Mouse (Mus musculus): ENCODE measurements around the gene Sptbn2. TPM values are rescaled to one million over a fixed set of nuclear protein-coding genes. Genes with fewer than 3 reads are reported as not detected.

The Sptbn2 gene
- polyA plus RNA-seq, 1 experiment from 2014 or later: 3.7 TPM

- H3K4me3 ChIP-seq (ENCODE audit: low read depth, low read length): no peak overlapping the region
- DNase-seq (ENCODE audit: low spot score): no peak
- no peaks in the 10 kb centered on the region for H3K27me3 ChIP-seq (replicated peaks; ENCODE audit: control insufficient read depth, insufficient read depth, low read length)
- no peaks in the 10 kb centered on the region for H3K4me1 ChIP-seq (ENCODE audit: control insufficient read depth, insufficient read depth, low read length)
- WGBS: 91% methylated on average over 11 of the region's 11 CpGs
- H3K27ac ChIP-seq (replicated peaks; ENCODE audit: low read depth, low read length): no peak overlapping the region
- no peaks in the 10 kb centered on the region for H3K9me3 ChIP-seq (ENCODE audit: control insufficient read depth, low read length)
- no peak overlapping the region for H3K9ac ChIP-seq (ENCODE audit: low read depth, low read length)
- ATAC-seq (ENCODE audit: low read depth): no peak
- H3K4me2 ChIP-seq (ENCODE audit: low read depth, low read length): no peak overlapping the region
- H3K36me3 ChIP-seq (ENCODE audit: control insufficient read depth, insufficient read depth, low read length): peaks cover 10% of the 10 kb centered on the region; the same call in 1 of the 2 replicates
Measured at GRCm38 (mm10) chr19:4739053-4739452, 28.1 kb downstream of the Sptbn2 start.

- Histone ChIP-seq H3K27me3 (replicated peaks; ENCODE audit: control insufficient read depth, insufficient read depth, low read length) (no peaks in the 10 kb centered on the region), H3K4me1 (ENCODE audit: control insufficient read depth, insufficient read depth, low read length) (no peaks in the 10 kb centered on the region), H3K9ac (ENCODE audit: low read depth, low read length) (no peak overlapping the region), H3K9me3 (ENCODE audit: control insufficient read depth, low read length) (no peaks in the 10 kb centered on the region), H3K27ac (replicated peaks; ENCODE audit: low read depth, low read length) (no peak overlapping the region), H3K4me3 (ENCODE audit: low read depth, low read length) (no peak overlapping the region), H3K4me2 (ENCODE audit: low read depth, low read length) (no peak overlapping the region), H3K36me3 (ENCODE audit: control insufficient read depth, insufficient read depth, low read length) (peaks cover 10% of the 10 kb centered on the region; the same call in 1 of the 2 replicates)
- ATAC-seq (ENCODE audit: low read depth) (no peak), DNase-seq (ENCODE audit: low spot score) (no peak)
- WGBS: 90% methylated on average over 5 of the region's 5 CpGs
Measured at GRCm38 (mm10) chr19:4739762-4740161, 28.8 kb downstream of the Sptbn2 start.

- H3K27me3 ChIP-seq (replicated peaks; ENCODE audit: control insufficient read depth, insufficient read depth, low read length): no peaks in the 10 kb centered on the region
- 81% methylated on average over 10 of the region's 10 CpGs for WGBS
- H3K9me3 ChIP-seq (ENCODE audit: control insufficient read depth, low read length): no peaks in the 10 kb centered on the region
- DNase-seq (ENCODE audit: low spot score) (no peak), ATAC-seq (ENCODE audit: low read depth) (no peak)
- H3K9ac ChIP-seq (ENCODE audit: low read depth, low read length): no peak overlapping the region
- H3K4me2 ChIP-seq (ENCODE audit: low read depth, low read length): no peak overlapping the region
- H3K4me3 ChIP-seq (ENCODE audit: low read depth, low read length): no peak overlapping the region
- peaks cover 10% of the 10 kb centered on the region; the same call in 1 of the 2 replicates for H3K36me3 ChIP-seq (ENCODE audit: control insufficient read depth, insufficient read depth, low read length)
- no peaks in the 10 kb centered on the region for H3K4me1 ChIP-seq (ENCODE audit: control insufficient read depth, insufficient read depth, low read length)
- no peak overlapping the region for H3K27ac ChIP-seq (replicated peaks; ENCODE audit: low read depth, low read length)
Measured at GRCm38 (mm10) chr19:4741482-4741881, 30.5 kb downstream of the Sptbn2 start.

GRCm38 (mm10) chr19:4742229-4742628 lies 31.3 kb downstream of the Sptbn2 start:
- 96% methylated on average over 6 of the region's 6 CpGs for WGBS
- Histone ChIP-seq H3K4me2 (ENCODE audit: low read depth, low read length) (no peak overlapping the region), H3K36me3 (ENCODE audit: control insufficient read depth, insufficient read depth, low read length) (peaks cover 10% of the 10 kb centered on the region; the same call in 1 of the 2 replicates), H3K9me3 (ENCODE audit: control insufficient read depth, low read length) (no peaks in the 10 kb centered on the region), H3K4me3 (ENCODE audit: low read depth, low read length) (no peak overlapping the region), H3K4me1 (ENCODE audit: control insufficient read depth, insufficient read depth, low read length) (no peaks in the 10 kb centered on the region), H3K9ac (ENCODE audit: low read depth, low read length) (no peak overlapping the region), H3K27me3 (replicated peaks; ENCODE audit: control insufficient read depth, insufficient read depth, low read length) (no peaks in the 10 kb centered on the region), H3K27ac (replicated peaks; ENCODE audit: low read depth, low read length) (no peak overlapping the region)
- DNase-seq (ENCODE audit: low spot score) (no peak), ATAC-seq (ENCODE audit: low read depth) (no peak)

GRCm38 (mm10) chr19:4743524-4743923 lies 32.6 kb downstream of the Sptbn2 start:
- Histone ChIP-seq H3K9me3 (ENCODE audit: control insufficient read depth, low read length) (no peaks in the 10 kb centered on the region), H3K36me3 (ENCODE audit: control insufficient read depth, insufficient read depth, low read length) (0 out of 2 replicates have a peak, but pooled peaks cover 5% of the 10 kb centered on the region), H3K4me1 (ENCODE audit: control insufficient read depth, insufficient read depth, low read length) (no peaks in the 10 kb centered on the region), H3K4me2 (ENCODE audit: low read depth, low read length) (no peak overlapping the region), H3K9ac (ENCODE audit: low read depth, low read length) (no peak overlapping the region), H3K27ac (replicated peaks; ENCODE audit: low read depth, low read length) (no peak overlapping the region), H3K27me3 (replicated peaks; ENCODE audit: control insufficient read depth, insufficient read depth, low read length) (no peaks in the 10 kb centered on the region), H3K4me3 (ENCODE audit: low read depth, low read length) (no peak overlapping the region)
- DNase-seq (ENCODE audit: low spot score) (peak; percentile 54), ATAC-seq (ENCODE audit: low read depth) (no peak)
- 41% methylated on average over 5 of the region's 5 CpGs for WGBS

GRCm38 (mm10) chr19:4744026-4744425 lies 33.1 kb downstream of the Sptbn2 start:
- no peak overlapping the region for H3K27ac ChIP-seq (replicated peaks; ENCODE audit: low read depth, low read length)
- H3K9me3 ChIP-seq (ENCODE audit: control insufficient read depth, low read length): no peaks in the 10 kb centered on the region
- DNase-seq (ENCODE audit: low spot score) (no peak), ATAC-seq (ENCODE audit: low read depth) (no peak)
- 81% methylated on average over 14 of the region's 14 CpGs for WGBS
- H3K4me2 ChIP-seq (ENCODE audit: low read depth, low read length): no peak overlapping the region
- H3K27me3 ChIP-seq (replicated peaks; ENCODE audit: control insufficient read depth, insufficient read depth, low read length): no peaks in the 10 kb centered on the region
- 0 out of 2 replicates have a peak, but pooled peaks cover 2% of the 10 kb centered on the region for H3K36me3 ChIP-seq (ENCODE audit: control insufficient read depth, insufficient read depth, low read length)
- no peaks in the 10 kb centered on the region for H3K4me1 ChIP-seq (ENCODE audit: control insufficient read depth, insufficient read depth, low read length)
- H3K4me3 ChIP-seq (ENCODE audit: low read depth, low read length): no peak overlapping the region
- H3K9ac ChIP-seq (ENCODE audit: low read depth, low read length): no peak overlapping the region

- Histone ChIP-seq H3K4me1 (ENCODE audit: control insufficient read depth, insufficient read depth, low read length) (no peaks in the 10 kb centered on the region), H3K4me2 (ENCODE audit: low read depth, low read length) (no peak overlapping the region), H3K36me3 (ENCODE audit: control insufficient read depth, insufficient read depth, low read length) (no peaks in the 10 kb centered on the region; the same call in 1 of the 2 replicates), H3K9ac (ENCODE audit: low read depth, low read length) (no peak overlapping the region), H3K4me3 (ENCODE audit: low read depth, low read length) (no peak overlapping the region), H3K27me3 (replicated peaks; ENCODE audit: control insufficient read depth, insufficient read depth, low read length) (no peaks in the 10 kb centered on the region), H3K27ac (replicated peaks; ENCODE audit: low read depth, low read length) (no peak overlapping the region), H3K9me3 (ENCODE audit: control insufficient read depth, low read length) (no peaks in the 10 kb centered on the region)
- 56% methylated on average over 9 of the region's 9 CpGs for WGBS
- no peak for ATAC-seq (ENCODE audit: low read depth)
- DNase-seq (ENCODE audit: low spot score): peak; percentile 52
Measured at GRCm38 (mm10) chr19:4745057-4745456, 34.1 kb downstream of the Sptbn2 start.

GRCm38 (mm10) chr19:4745681-4746080 lies 34.7 kb downstream of the Sptbn2 start:
- ATAC-seq (ENCODE audit: low read depth) (no peak), DNase-seq (ENCODE audit: low spot score) (no peak)
- H3K9ac ChIP-seq (ENCODE audit: low read depth, low read length): no peak overlapping the region
- no peaks in the 10 kb centered on the region; the same call in 1 of the 2 replicates for H3K36me3 ChIP-seq (ENCODE audit: control insufficient read depth, insufficient read depth, low read length)
- no peak overlapping the region for H3K27ac ChIP-seq (replicated peaks; ENCODE audit: low read depth, low read length)
- H3K4me1 ChIP-seq (ENCODE audit: control insufficient read depth, insufficient read depth, low read length): no peaks in the 10 kb centered on the region
- no peak overlapping the region for H3K4me2 ChIP-seq (ENCODE audit: low read depth, low read length)
- H3K9me3 ChIP-seq (ENCODE audit: control insufficient read depth, low read length): no peaks in the 10 kb centered on the region
- H3K27me3 ChIP-seq (replicated peaks; ENCODE audit: control insufficient read depth, insufficient read depth, low read length): no peaks in the 10 kb centered on the region
- 92% methylated on average over 10 of the region's 10 CpGs for WGBS
- H3K4me3 ChIP-seq (ENCODE audit: low read depth, low read length): no peak overlapping the region

- 85% methylated on average over 14 of the region's 14 CpGs for WGBS
- H3K9ac ChIP-seq (ENCODE audit: low read depth, low read length): 0 out of 2 replicates have a peak overlapping the region, but pooled peaks have one; percentile 6
- no peaks in the 10 kb centered on the region for H3K27me3 ChIP-seq (replicated peaks; ENCODE audit: control insufficient read depth, insufficient read depth, low read length)
- no peaks in the 10 kb centered on the region for H3K9me3 ChIP-seq (ENCODE audit: control insufficient read depth, low read length)
- no peak overlapping the region for H3K4me2 ChIP-seq (ENCODE audit: low read depth, low read length)
- ATAC-seq (ENCODE audit: low read depth) (no peak), DNase-seq (ENCODE audit: low spot score) (no peak)
- H3K36me3 ChIP-seq (ENCODE audit: control insufficient read depth, insufficient read depth, low read length): no peaks in the 10 kb centered on the region; the same call in 1 of the 2 replicates
- no peak overlapping the region for H3K4me3 ChIP-seq (ENCODE audit: low read depth, low read length)
- H3K27ac ChIP-seq (replicated peaks; ENCODE audit: low read depth, low read length): no peak overlapping the region
- no peaks in the 10 kb centered on the region for H3K4me1 ChIP-seq (ENCODE audit: control insufficient read depth, insufficient read depth, low read length)
Measured at GRCm38 (mm10) chr19:4746611-4747010, 35.6 kb downstream of the Sptbn2 start.
